Mouse (Mus musculus) left cerebral cortex, postnatal 10 days (tissue): Measurements from ENCODE around the gene Atat1. TPM values are rescaled to one million over a fixed set of nuclear protein-coding genes. Genes with fewer than 3 reads are reported as not detected.
A peak's percentile ranks its signal among the peaks of the same experiment; 100 is the strongest.

ENCODE experiments used
- DNase-seq, 2 experiments: peaks; one replicate each; pipeline ENCODE4 v3.0.0; 2021 to 2022; ENCODE audit warnings: low spot score in 2 of 2, mixed read lengths in 1 of 2; ENCODE audit errors: extremely low spot score in 1 of 2
- intact Hi-C: fragments of 180-260 bp; cut with DNase I; formaldehyde crosslinking; loops from one replicate; pipeline ENCODE4 v1.15.1; 2025
- microRNA-seq: library from miRNA; unstranded; fragments of <30 nt; microRNA quantifications from one replicate; pipeline ENCODE4 v1.2.0, GENCODE M21; 2022
- total RNA-seq, 2 experiments: library from RNA; stranded (reverse); gene quantifications; 2 replicates each; pipeline ENCODE4 v1.2.3; 2021

The Atat1 gene
- total RNA-seq, 2 experiments from 2014 or later = 105 to 111 TPM

GRCm38 (mm10) chr17:35861198-35861857 is 48.5 kb downstream of the Atat1 start, which contains the start of gene Nrm:
Nrm (plus strand) TSS chr17:35861318.
- peak; percentile 86 to 95 for DNase-seq
- intact Hi-C loops = no loop called here

DNA sequence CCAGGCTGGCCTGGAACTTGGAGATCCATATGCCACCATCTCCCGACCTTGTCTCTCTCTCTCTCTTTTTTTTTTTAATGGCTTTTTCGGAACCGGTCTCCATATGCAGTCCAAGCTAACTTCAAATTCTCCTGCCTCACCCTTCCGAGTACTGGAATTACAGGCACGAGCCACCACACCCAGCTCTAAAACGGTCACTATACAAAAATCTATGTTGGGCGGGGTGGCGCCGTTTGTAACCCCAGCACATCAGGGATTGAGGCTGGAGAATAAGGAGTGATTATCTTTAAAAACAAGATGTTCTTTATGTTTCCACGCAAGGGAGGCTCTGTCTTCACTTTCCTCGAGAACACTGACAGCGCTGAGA is 49.1 kb downstream of the Atat1 start:
- intact Hi-C loops = no loop called here

DNA sequence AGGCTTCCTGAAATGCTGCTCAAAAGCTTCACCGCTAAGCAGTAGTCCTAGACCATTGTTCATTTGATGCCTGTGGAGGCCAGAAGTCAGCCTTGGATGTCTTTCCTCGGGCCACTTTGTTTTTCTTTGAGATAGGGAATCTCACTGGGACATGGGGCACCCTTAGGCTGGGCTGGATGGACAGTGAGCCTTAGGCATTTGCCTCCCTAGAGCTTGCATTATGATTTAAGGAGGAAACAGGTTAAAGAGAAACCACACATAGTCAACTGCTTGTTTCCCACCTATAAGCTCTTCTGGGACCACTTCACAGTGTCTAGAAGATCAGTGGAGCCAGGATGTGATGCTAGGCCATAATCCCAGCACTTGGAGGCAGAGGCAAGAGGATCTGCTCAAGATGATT is 50.0 kb downstream of the Atat1 start:
- intact Hi-C loops = no loop called here
- no peak for DNase-seq

More for the DNA sequence above, 49.1 kb downstream of the Atat1 start:
- DNase-seq = no peak

GRCm38 (mm10) chr17:35859371-35859770 is 50.5 kb downstream of the Atat1 start:
- DNase-seq = no peak
- intact Hi-C loops = no loop called here

GRCm38 (mm10) chr17:35850974-35851373 is 58.9 kb downstream of the Atat1 start:
- intact Hi-C loops = no loop called here
- no peak for DNase-seq

GRCm38 (mm10) chr17:35848112-35848511 is 61.8 kb downstream of the Atat1 start:
- no peak for DNase-seq
- intact Hi-C loops = no loop called here

Small RNAs within 50 kb of the gene (microRNA-seq; reads per million reads assigned to microRNA genes)
- gene Gm28033 = 2.0 reads per million
- 2.3 reads per million for gene Mir1894

Other genes starting within 250 kb of the Atat1 start
- gene Vars2, start 242.5 kb downstream of the Atat1 start, total RNA-seq = 10 to 100 TPM; 31.2 to 42.6 TPM
- gene Gtf2h4, start 236.3 kb downstream of the Atat1 start, total RNA-seq = 10 to 100 TPM; 23.5 to 24.1 TPM
- 10 to 100 TPM; 39.6 to 40.1 TPM for gene Ddr1, start 205.5 kb downstream of the Atat1 start, total RNA-seq
- gene Ier3, start 88.4 kb downstream of the Atat1 start, total RNA-seq = 1 to 10 TPM; 5.4 to 5.8 TPM
- 100 to 1,000 TPM; 171 to 178 TPM for gene Flot1, start 86.8 kb downstream of the Atat1 start, total RNA-seq
- 1,000 to 10,000 TPM; 1,429 to 1,573 TPM for gene Tubb5, start 71.8 kb downstream of the Atat1 start, total RNA-seq
- gene Mdc1, start 68.6 kb downstream of the Atat1 start, total RNA-seq = 10 to 100 TPM; 12.5 to 19.1 TPM
- gene Nrm, start 48.8 kb downstream of the Atat1 start, total RNA-seq = 10 to 100 TPM in 1 of 2 experiments, 1 to 10 TPM in 1; 6.0 to 11.8 TPM
- 10 to 100 TPM; 20.6 to 23.6 TPM for gene Ppp1r18, start 44.5 kb downstream of the Atat1 start, total RNA-seq
- gene Dhx16, start 30.3 kb downstream of the Atat1 start, total RNA-seq = 10 to 100 TPM; 29.1 to 31.0 TPM
- gene 2310061I04Rik, start 12.6 kb downstream of the Atat1 start, total RNA-seq = 10 to 100 TPM; 61.5 to 72.4 TPM
- gene Mrps18b, start 6.3 kb upstream of the Atat1 start, total RNA-seq = 10 to 100 TPM; 50.4 to 52.0 TPM
- 10 to 100 TPM; 57.2 to 66.5 TPM for gene Ppp1r10, start 6.4 kb upstream of the Atat1 start, total RNA-seq
- 10 to 100 TPM; 73.5 to 78.0 TPM for gene Abcf1, start 59.7 kb upstream of the Atat1 start, total RNA-seq
- gene Gnl1, start 69.8 kb upstream of the Atat1 start, total RNA-seq = 100 to 1,000 TPM; 133 to 141 TPM
- 10 to 100 TPM; 64.3 to 66.3 TPM for gene Prr3, start 70.2 kb upstream of the Atat1 start, total RNA-seq
- gene H2-T24, start 110.5 kb upstream of the Atat1 start, total RNA-seq = under 1 TPM; 0.49 to 0.57 TPM
- 1 to 10 TPM; 2.3 to 2.7 TPM for gene H2-T23, start 122.8 kb upstream of the Atat1 start, total RNA-seq
- gene H2-T22, start 132.7 kb upstream of the Atat1 start, total RNA-seq = 1 to 10 TPM; 5.7 to 6.1 TPM
- gene Gm6034, start 132.9 kb upstream of the Atat1 start, total RNA-seq = not detected
- not detected for gene Gm11127, start 148.3 kb upstream of the Atat1 start, total RNA-seq
- gene Gm19684, start 211.6 kb upstream of the Atat1 start, total RNA-seq = not detected
- not detected for gene Gm7030, start 219.3 kb upstream of the Atat1 start, total RNA-seq